Mouse (Mus musculus): ENCODE data around the gene Kcnj10. TPM values are rescaled to one million over a fixed set of nuclear protein-coding genes. Genes with fewer than 3 reads are reported as not detected.
A peak's percentile ranks its signal among the peaks of the same experiment; 100 is the strongest.

Gene Kcnj10
- polyA plus RNA-seq, 1 experiment = 0.39 TPM

DNA sequence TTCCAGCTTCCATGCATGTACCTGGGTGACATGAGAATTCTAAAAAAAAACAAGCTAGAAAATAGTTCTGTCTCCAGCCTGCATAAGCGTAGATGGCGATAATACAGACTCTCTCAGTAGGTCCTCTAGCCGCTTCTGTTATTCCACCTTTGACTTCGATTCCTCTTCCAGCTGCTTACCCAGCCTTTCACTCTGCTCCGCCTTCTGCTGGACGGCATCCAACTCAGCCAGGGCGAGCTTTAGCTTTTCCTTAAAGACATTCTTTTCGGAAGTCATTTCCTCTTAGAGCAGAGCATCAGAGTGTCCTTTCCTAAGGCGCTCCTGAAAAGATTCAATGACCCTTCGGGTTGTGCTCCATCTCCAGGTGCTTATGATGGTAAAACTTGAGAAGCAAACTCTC lies 39.1 kb downstream of the Kcnj10 start:
- no peak for DNase-seq (ENCODE audit: low spot score)

GRCm38 (mm10) chr1:172382090-172382489 lies 41.1 kb downstream of the Kcnj10 start:
- no peak for DNase-seq (ENCODE audit: low spot score)

DNA sequence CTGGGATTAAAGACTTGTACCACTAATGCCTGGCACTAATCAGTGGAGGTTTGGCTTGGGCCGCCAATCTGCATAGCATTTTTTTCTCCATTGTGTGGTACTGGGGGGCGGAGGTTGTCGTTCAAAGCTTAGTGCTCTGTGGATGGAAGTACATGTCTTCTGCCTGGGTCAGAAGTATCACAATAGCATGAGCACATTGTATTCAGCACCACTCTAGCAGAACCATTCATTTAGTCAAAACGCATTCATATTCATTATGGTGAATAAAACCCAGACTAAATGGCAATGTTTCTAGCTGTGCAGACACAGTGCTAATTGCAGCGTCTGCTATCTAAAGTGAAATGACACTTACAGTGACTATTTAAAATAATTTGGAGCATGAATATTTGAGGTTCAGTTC lies 46.2 kb downstream of the Kcnj10 start:
- DNase-seq (ENCODE audit: low spot score) = no peak

- no peak for DNase-seq (ENCODE audit: low spot score)
Measured at GRCm38 (mm10) chr1:172390769-172391168, 49.8 kb downstream of the Kcnj10 start.

- no peak for DNase-seq (ENCODE audit: low spot score)
Measured at GRCm38 (mm10) chr1:172391807-172392581, 51.0 kb downstream of the Kcnj10 start.

- no peak for DNase-seq (ENCODE audit: low spot score)
Measured at GRCm38 (mm10) chr1:172392643-172393170, 51.7 kb downstream of the Kcnj10 start.

- DNase-seq (ENCODE audit: low spot score) = no peak
Measured at GRCm38 (mm10) chr1:172393739-172394138, 52.7 kb downstream of the Kcnj10 start.

- DNase-seq (ENCODE audit: low spot score) = no peak
Measured at GRCm38 (mm10) chr1:172396996-172397752, 56.2 kb downstream of the Kcnj10 start.

DNA sequence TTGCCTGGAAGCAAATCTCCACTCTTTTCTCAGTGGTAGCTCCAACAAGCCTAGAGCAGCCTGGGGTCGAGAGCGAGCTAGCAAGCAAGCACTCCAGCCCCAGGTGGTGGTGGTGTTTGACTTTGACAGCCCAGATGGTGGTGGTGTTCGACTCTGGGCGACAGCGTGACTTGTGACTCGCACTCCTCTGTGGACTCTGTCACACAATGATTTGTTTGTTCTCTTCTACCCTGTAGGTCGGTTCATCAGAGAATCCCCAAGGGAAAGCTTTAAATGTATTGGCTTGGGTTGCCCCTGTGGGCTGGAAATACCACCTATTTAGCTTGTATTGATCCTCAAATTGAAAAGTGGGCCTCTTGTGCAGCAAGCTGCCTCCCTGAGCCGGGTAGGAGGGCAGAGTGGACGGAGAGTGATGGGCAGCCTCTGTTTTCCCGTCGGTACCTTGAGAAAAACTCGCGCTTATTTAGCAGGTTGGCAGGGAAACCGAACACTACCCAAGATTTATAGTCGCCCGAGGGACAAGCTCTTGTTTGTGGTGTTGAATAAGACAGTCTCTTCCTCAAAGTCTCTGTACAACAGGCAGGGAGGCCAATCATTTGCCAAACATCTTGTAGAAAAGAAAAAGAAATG lies 65.2 kb downstream of the Kcnj10 start:
- DNase-seq (ENCODE audit: low spot score) = no peak

- no peak for DNase-seq (ENCODE audit: low spot score)
Measured at GRCm38 (mm10) chr1:172408996-172409395, 68.0 kb downstream of the Kcnj10 start.

- no peak for DNase-seq (ENCODE audit: low spot score)
Measured at GRCm38 (mm10) chr1:172409431-172409830, 68.4 kb downstream of the Kcnj10 start.

GRCm38 (mm10) chr1:172410806-172411205 lies 69.8 kb downstream of the Kcnj10 start:
- no peak for DNase-seq (ENCODE audit: low spot score)

- DNase-seq (ENCODE audit: low spot score) = peak; percentile 55
Measured at GRCm38 (mm10) chr1:172412204-172412603, 71.2 kb downstream of the Kcnj10 start.

GRCm38 (mm10) chr1:172413491-172414230 lies 72.7 kb downstream of the Kcnj10 start:
- DNase-seq (ENCODE audit: low spot score) = no peak

DNA sequence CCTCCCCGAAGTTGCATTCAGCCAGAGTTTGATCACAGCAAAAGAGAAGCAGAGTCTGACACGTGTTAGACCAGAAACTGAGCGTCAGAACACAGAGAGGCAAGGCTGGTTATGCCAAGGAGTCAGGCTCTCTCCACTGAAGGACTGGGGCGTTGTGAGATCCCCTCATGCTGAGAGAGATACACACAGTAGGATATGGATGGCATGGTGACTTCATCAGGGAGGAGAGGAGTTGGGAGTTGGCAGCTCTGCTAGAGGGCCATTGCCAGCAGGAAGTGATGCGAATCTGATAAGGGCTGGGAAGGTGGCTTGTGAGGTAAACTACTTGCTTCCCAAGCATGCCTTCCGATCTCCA lies 73.2 kb downstream of the Kcnj10 start:
- DNase-seq (ENCODE audit: low spot score) = no peak

- DNase-seq (ENCODE audit: low spot score) = no peak
Measured at GRCm38 (mm10) chr1:172415061-172415460, 74.1 kb downstream of the Kcnj10 start.

GRCm38 (mm10) chr1:172418173-172418572 lies 77.2 kb downstream of the Kcnj10 start:
- DNase-seq (ENCODE audit: low spot score) = no peak

GRCm38 (mm10) chr1:172418642-172419041 lies 77.6 kb downstream of the Kcnj10 start:
- no peak for DNase-seq (ENCODE audit: low spot score)

DNA sequence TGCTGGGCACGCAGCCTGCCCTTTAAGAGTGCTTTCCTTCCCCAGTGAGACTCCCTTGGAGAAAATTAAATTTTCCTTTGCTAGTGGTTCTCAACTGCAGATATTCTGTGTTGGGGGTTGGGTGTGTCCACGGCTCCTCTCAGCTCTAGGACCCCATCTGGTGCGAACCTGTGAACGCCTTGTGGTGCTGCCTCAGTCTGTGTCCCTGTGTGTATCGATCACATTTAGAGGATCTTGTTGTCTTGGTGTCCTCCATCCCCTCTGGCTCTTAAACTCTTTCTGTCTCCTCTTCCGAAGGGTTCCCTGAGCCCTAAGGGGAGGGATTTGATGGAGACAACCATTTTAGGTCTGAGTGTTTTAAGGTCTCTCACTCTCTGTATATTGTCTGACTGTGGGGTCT lies 79.2 kb downstream of the Kcnj10 start:
- no peak for DNase-seq (ENCODE audit: low spot score)

GRCm38 (mm10) chr1:172423393-172423792 lies 82.4 kb downstream of the Kcnj10 start:
- no peak for DNase-seq (ENCODE audit: low spot score)

Measured in urinary bladder, adult 2 months (tissue).